Mouse (Mus musculus): Measurements from ENCODE around the gene Scd3. TPM values are rescaled to one million over a fixed set of nuclear protein-coding genes. Genes with fewer than 3 reads are reported as not detected.

Gene Scd3
- polyA plus RNA-seq, 1 experiment from 2014 or later: 1.4 TPM

DNA sequence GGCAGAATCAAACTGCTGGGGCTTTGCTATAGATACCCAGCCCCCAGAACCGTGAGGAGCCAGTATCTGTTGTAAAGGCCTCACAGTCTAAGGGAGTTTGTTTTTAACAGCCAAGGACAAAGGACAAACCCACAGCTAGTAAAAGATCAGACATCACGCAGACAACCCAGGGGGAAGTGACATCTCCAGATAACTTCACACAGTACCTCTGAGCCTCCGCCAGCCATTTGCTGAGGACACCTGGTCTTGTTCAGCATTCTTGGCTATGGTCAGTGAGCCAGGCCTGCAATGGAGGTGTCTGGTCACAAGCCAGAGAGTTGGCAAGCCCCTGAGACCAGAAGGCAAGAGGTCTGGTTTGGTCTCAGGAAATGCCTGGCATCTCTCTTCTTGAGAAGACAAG lies 89.4 kb downstream of the Scd3 start:
- Histone ChIP-seq H3K9ac (replicated peaks) (peak overlapping the region; percentile 50), H3K27ac (replicated peaks) (peak overlapping the region; percentile 99), H3K36me3 (peaks cover 26% of the 10 kb centered on the region), H3K4me1 (peaks cover 39% of the 10 kb centered on the region), H3K4me2 (replicated peaks) (peak overlapping the region; percentile 99), H3K9me3 (no peaks in the 10 kb centered on the region), H3K27me3 (no peaks in the 10 kb centered on the region), H3K4me3 (peak overlapping the region; percentile 92)
- ATAC-seq (ENCODE audit: low FRiP score, low read depth): no peak
- 69% methylated on average over 3 of the region's 3 CpGs for WGBS

DNA sequence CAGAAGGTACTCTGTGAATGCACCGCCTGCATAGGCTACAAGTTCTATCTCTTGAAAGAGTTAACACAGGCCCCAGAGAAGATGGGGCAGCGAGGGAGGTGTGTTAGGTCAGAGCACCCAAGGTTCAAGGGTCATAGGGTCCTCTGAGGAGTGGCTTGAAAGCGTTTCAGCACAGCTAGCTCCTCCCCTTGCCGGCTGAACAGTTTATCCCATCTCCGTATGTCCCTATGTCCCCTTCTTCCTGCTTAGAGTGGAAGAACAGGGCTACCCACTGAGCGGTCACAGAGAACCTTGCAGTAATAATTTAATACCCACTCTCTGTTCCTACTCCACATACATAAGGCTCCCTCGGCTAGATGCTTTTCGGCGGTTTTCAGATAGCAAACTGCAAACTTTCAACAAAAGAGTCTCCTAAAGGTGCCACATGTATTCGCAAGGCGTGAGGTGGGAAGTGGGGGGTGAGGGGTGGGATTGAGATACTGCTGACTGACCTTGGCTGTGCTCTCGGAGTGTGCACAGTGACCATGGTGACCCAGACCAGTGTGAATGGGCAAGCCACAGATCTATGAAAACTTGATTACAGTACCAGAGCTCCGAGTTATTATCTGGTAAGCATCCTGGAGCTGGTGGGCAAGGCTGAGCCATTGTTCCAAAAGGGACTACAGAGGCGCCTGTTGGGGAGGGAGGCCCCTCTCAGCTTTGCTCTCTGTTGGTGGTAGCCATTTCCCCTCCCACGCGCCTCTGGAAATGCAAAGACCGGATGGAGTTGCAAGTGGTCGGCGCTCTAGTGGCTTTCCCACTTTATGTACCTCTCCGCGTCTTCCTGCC lies 90.1 kb downstream of the Scd3 start, which contains the start of gene Scd2:
Scd2 (plus strand) TSS at position 734 of the 828 bp plus-strand sequence.
- H3K9ac ChIP-seq (replicated peaks): peak within 1 kb of the TSS; percentile 97
- H3K4me1 ChIP-seq: peaks cover 45% of the 10 kb centered on the region
- ATAC-seq (ENCODE audit: low FRiP score, low read depth): 0 out of 2 replicates have a peak, but pooled peaks have one; percentile 5
- 3% methylated on average over 21 of the region's 21 CpGs for WGBS
- H3K4me2 ChIP-seq (replicated peaks): peak within 1 kb of the TSS; percentile 99
- H3K27me3 ChIP-seq: no peaks in the 10 kb centered on the region
- peak within 1 kb of the TSS; percentile 99 for H3K27ac ChIP-seq (replicated peaks)
- H3K36me3 ChIP-seq: peaks cover 33% of the 10 kb centered on the region
- H3K4me3 ChIP-seq: peak within 1 kb of the TSS; percentile 92
- no peaks in the 10 kb centered on the region for H3K9me3 ChIP-seq

Other genes starting within 250 kb of the Scd3 start
- 0.16 and 0.24 TPM in 2 replicates for gene Cpn1, start 216.7 kb upstream of the Scd3 start, polyA plus RNA-seq (2016; fragmentation: Nextera tagmentation; extraction: Ambion mirVana)
- not detected in 2 replicates for gene Cyp2c23, start 174.1 kb upstream of the Scd3 start, polyA plus RNA-seq (2016; fragmentation: Nextera tagmentation; extraction: Ambion mirVana)
- gene Erlin1, start 133.5 kb upstream of the Scd3 start, polyA plus RNA-seq (2016; fragmentation: Nextera tagmentation; extraction: Ambion mirVana): 22.0 and 23.6 TPM in 2 replicates
- gene Chuk, start 95.8 kb upstream of the Scd3 start, polyA plus RNA-seq (2016; fragmentation: Nextera tagmentation; extraction: Ambion mirVana): 65.8 and 66.9 TPM in 2 replicates
- 40.1 and 41.7 TPM in 2 replicates for gene Cwf19l1, start 67.4 kb upstream of the Scd3 start, polyA plus RNA-seq (2016; fragmentation: Nextera tagmentation; extraction: Ambion mirVana)
- gene Bloc1s2, start 56.8 kb upstream of the Scd3 start, polyA plus RNA-seq (2016; fragmentation: Nextera tagmentation; extraction: Ambion mirVana): 116 and 120 TPM in 2 replicates
- gene Pkd2l1, start 10.8 kb upstream of the Scd3 start, polyA plus RNA-seq (2016; fragmentation: Nextera tagmentation; extraction: Ambion mirVana): 0.15 and 0.22 TPM in 2 replicates
- 419 and 424 TPM in 2 replicates for gene Scd2, start 90.4 kb downstream of the Scd3 start, polyA plus RNA-seq (2016; fragmentation: Nextera tagmentation; extraction: Ambion mirVana)
- 0.10 and 0.11 TPM in 2 replicates for gene Scd4, start 129.8 kb downstream of the Scd3 start, polyA plus RNA-seq (2016; fragmentation: Nextera tagmentation; extraction: Ambion mirVana)
- 11.1 and 11.9 TPM in 2 replicates for gene Scd1, start 204.6 kb downstream of the Scd3 start, polyA plus RNA-seq (2016; fragmentation: Nextera tagmentation; extraction: Ambion mirVana)

Data from midbrain, embryonic 12.5 days (tissue).